In the genomic region with DNA sequence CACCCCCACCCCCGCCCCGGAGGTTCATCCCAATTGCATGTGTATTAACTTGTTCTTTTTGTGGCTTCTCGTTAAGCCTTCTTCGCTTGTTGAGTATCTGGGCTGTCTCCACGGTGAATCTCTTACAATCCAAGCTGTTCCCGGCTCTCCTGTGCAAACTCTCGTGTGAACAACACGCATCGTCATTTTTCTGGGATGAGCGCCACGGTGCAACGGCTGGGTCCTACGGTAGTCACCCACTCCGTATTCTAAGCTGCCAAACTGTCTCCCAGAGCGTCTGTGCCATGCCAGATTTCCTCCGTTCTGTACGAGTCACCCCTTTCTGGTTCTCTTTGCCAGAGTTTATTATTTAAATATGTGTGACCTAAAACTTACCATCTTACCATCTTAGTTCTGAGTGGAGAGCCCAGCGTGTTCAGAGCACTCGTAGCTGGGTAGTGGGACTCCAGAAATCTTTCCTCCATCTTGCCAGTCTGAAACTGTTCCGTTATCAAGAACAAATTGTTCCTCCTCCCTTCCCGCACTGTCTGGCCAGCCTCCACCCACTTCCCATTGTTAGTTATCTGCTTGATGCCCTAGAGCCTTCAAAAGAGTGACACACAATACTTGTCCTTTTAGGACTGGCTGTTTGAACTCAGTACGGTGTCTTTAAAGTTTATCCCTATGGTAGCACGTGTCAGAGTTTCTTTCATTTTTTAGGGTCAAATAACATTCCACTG, we compare ENCODE assay signal across 8 mouse cellular contexts.
DNase-seq lines count a peak whose midpoint lies in the region; ATAC-seq and TF ChIP-seq lines count a peak whose summit lies in the region.

No protein-coding gene starts in this region.

- no peaks in the 10 kb centered on the region for H3K36me3 ChIP-seq in liver, postnatal 0 days (replicated peaks; ENCODE audit: insufficient read depth, low read length)
- no peaks in the 10 kb centered on the region for H3K36me3 ChIP-seq in stomach, postnatal 0 days (ENCODE audit: control insufficient read depth, insufficient read depth, low read length)

- no peaks in the 10 kb centered on the region for H3K27me3 ChIP-seq in liver, postnatal 0 days (ENCODE audit: insufficient read depth, low read length)
- H3K27me3 ChIP-seq in stomach, postnatal 0 days (ENCODE audit: control insufficient read depth, insufficient read depth, low read length) = no peaks in the 10 kb centered on the region

- no peak overlapping the region for H3K4me2 ChIP-seq in liver, postnatal 0 days (ENCODE audit: low read depth, low read length)
- H3K4me2 ChIP-seq in stomach, postnatal 0 days (replicated peaks; ENCODE audit: low read depth) = no peak overlapping the region

- no peak overlapping the region for H3K9ac ChIP-seq in liver, postnatal 0 days (replicated peaks)
- no peak overlapping the region for H3K9ac ChIP-seq in stomach, postnatal 0 days (ENCODE audit: low read length)

- H3K4me1 ChIP-seq in liver, postnatal 0 days (ENCODE audit: insufficient read depth) = peaks cover 4% of the 10 kb centered on the region; the same call in 1 of the 2 replicates
- no peaks in the 10 kb centered on the region for H3K4me1 ChIP-seq in stomach, postnatal 0 days (replicated peaks; ENCODE audit: control insufficient read depth, insufficient read depth)

- peak overlapping the region; percentile 11; the same call in 1 of the 2 replicates for H3K4me3 ChIP-seq in layer of hippocampus, adult 2 months
- no peak overlapping the region for H3K4me3 ChIP-seq in liver, postnatal 0 days (ENCODE audit: low read depth, low read length)
- H3K4me3 ChIP-seq in stomach, postnatal 0 days (ENCODE audit: low read depth, low read length) = no peak overlapping the region

- H3K27ac ChIP-seq in layer of hippocampus, adult 2 months = peak overlapping the region; percentile 81
- no peak overlapping the region for H3K27ac ChIP-seq in liver, postnatal 0 days (ENCODE audit: low read depth)
- H3K27ac ChIP-seq in stomach, postnatal 0 days (replicated peaks) = no peak overlapping the region

- no peak for ATAC-seq in liver, postnatal 0 days
- ATAC-seq in stomach, postnatal 0 days (ENCODE audit: low FRiP score, low TSS enrichment) = no peak

- 79% methylated on average over 23 of the region's 23 CpGs for WGBS in liver, postnatal 0 days (ENCODE audit: insufficient replicate concordance)
- WGBS in stomach, postnatal 0 days = 81% methylated on average over 23 of the region's 23 CpGs

- no peak for TF ChIP-seq EP300 in liver, postnatal 0 days (IDR thresholded peaks at IDR 0.05; ENCODE audit: low read depth)
- TF ChIP-seq EP300 in stomach, postnatal 0 days (optimal IDR thresholded peaks at IDR 0.05) = no peak

- DNase-seq in cerebellum, adult 9-11 months = peak; percentile 43
- DNase-seq in cerebellum, adult 8-10 months = no peak
- DNase-seq in Muller cell, postnatal 12 days (ENCODE audit: inconsistent ontology term) = peak; percentile 43
- peak; percentile 92 to 94 for DNase-seq in layer of hippocampus, adult 2 months (ENCODE audit: low spot score in 2 of 2)
- DNase-seq in lung, postnatal 10 days = peak; percentile 89
- DNase-seq in gastrocnemius, adult 18-20 months (ENCODE audit: low spot score) = no peak
- no peak for DNase-seq in liver, postnatal 0 days
- DNase-seq in stomach, postnatal 0 days (ENCODE audit: low spot score) = no peak

- no peaks in the 10 kb centered on the region for H3K9me3 ChIP-seq in liver, postnatal 0 days (ENCODE audit: low read length)
- H3K9me3 ChIP-seq in stomach, postnatal 0 days (ENCODE audit: control insufficient read depth, low read length) = no peaks in the 10 kb centered on the region

- no peak for TF ChIP-seq CTCF in layer of hippocampus, adult 2 months (conservative IDR thresholded peaks at IDR 0.05)
- no peak for TF ChIP-seq CTCF in liver, postnatal 0 days (IDR thresholded peaks at IDR 0.05; ENCODE audit: low read depth)
- TF ChIP-seq CTCF in stomach, postnatal 0 days (IDR thresholded peaks at IDR 0.05; ENCODE audit: low read depth) = no peak

Comparison
In these comparisons a context has a peak if more than half of its experiments do, and no peak if none do; other contexts are left out.
1. DNase-seq: peak in cerebellum, adult 9-11 months (single experiment), Muller cell, postnatal 12 days (single experiment), layer of hippocampus, adult 2 months (2 of 2) and lung, postnatal 10 days (single experiment); none in cerebellum, adult 8-10 months (single experiment), gastrocnemius, adult 18-20 months (single experiment), liver, postnatal 0 days (single experiment) and stomach, postnatal 0 days (single experiment).